Mouse (Mus musculus): ENCODE measurements around the gene Rpl21. TPM values are rescaled to one million over a fixed set of nuclear protein-coding genes. Genes with fewer than 3 reads are reported as not detected.

Gene Rpl21
- total and polyA plus RNA-seq, 3 experiments, result 388 to 2,344 (median 1,729) TPM

DNA sequence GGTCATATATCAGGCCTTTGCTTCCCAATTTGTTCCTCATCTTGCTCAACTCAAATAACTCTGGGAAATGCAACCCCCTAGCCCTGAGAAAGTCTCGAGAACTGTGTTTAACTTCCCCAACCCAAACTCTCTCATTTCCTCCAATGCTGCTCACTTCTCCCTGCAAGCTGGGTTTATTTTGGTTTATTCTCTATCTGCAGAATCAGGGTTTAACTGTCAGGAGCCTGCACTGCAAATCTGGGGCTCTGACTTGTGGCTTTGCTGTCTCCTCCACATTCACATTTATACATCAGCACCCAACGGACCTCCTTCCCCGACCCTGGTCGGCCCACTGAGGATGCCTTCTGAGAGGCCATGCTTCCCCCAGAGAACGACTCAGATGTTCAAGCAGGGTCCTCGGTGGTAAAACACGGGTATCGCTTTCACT, 26.7 kb upstream of the Rpl21 start:
- DNase-seq (ENCODE audit: low spot score) (no peak), ATAC-seq (ENCODE audit: extremely low read depth, insufficient number of reproducible peaks, low FRiP score, poor library complexity, severe bottlenecking) (no peak)
- TF ChIP-seq POLR2AphosphoS5 (IDR thresholded peaks at IDR 0.05; ENCODE audit: insufficient replicate concordance, low read depth, low read length), result no peak
- TF ChIP-seq GATA1 (IDR thresholded peaks at IDR 0.05; ENCODE audit: borderline replicate concordance, low read length), result no peak
- TF ChIP-seq TAL1 (conservative IDR thresholded peaks at IDR 0.05; ENCODE audit: low read depth, low read length), result no peak
- TF ChIP-seq CTCF (IDR thresholded peaks at IDR 0.05; ENCODE audit: low read depth, low read length), result no peak
- no peaks in the 10 kb centered on the region for H3K36me3 ChIP-seq (replicated peaks)
- peaks cover 28% of the 10 kb centered on the region for H3K27me3 ChIP-seq (ENCODE audit: insufficient read depth, low read length)
- no peak overlapping the region for H3K4me3 ChIP-seq (ENCODE audit: low read depth, low read length)
- peaks cover 9% of the 10 kb centered on the region; the same call in 1 of the 2 replicates for H3K4me1 ChIP-seq (ENCODE audit: insufficient read depth, low read depth, low read length)
- peaks cover 5% of the 10 kb centered on the region for H3K9me3 ChIP-seq (replicated peaks)

DNA sequence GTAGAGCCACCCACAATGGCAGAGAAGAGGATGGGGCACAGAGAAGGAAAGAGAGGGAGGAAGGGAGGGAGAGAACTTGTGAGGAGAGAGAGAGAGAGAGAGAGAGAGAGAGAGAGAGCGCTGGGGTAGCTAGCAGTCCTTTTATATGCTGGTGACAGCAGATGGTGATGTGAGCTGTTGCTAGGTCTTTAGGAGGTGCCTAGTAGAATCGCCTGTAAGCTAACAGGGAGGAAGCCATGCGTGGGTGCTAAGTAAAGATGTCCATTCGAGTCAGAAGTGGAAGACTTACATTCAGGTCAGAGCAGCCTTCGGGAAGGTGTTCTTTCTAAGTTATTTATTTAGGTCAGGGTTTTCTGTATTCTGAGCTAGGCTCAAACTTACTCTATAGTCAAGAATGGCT, 22.7 kb upstream of the Rpl21 start:
- Histone ChIP-seq H3K4me3 (ENCODE audit: low read depth, low read length) (no peak overlapping the region), H3K9me3 (replicated peaks) (peaks cover 2% of the 10 kb centered on the region; the same call in 1 of the 2 replicates), H3K27me3 (ENCODE audit: insufficient read depth, low read length) (peaks cover 24% of the 10 kb centered on the region), H3K4me1 (ENCODE audit: insufficient read depth, low read depth, low read length) (peaks cover 9% of the 10 kb centered on the region; the same call in 1 of the 2 replicates), H3K36me3 (replicated peaks) (no peaks in the 10 kb centered on the region)
- TF ChIP-seq TAL1 (conservative IDR thresholded peaks at IDR 0.05; ENCODE audit: low read depth, low read length) (no peak), GATA1 (IDR thresholded peaks at IDR 0.05; ENCODE audit: borderline replicate concordance, low read length) (no peak), CTCF (IDR thresholded peaks at IDR 0.05; ENCODE audit: low read depth, low read length) (no peak), GATA2 (IDR thresholded peaks at IDR 0.05; ENCODE audit: borderline replicate concordance, low read depth, low read length) (no peak), POLR2AphosphoS5 (IDR thresholded peaks at IDR 0.05; ENCODE audit: insufficient replicate concordance, low read depth, low read length) (no peak)
- DNase-seq (ENCODE audit: low spot score), result no peak
- no peak for ATAC-seq (ENCODE audit: extremely low read depth, insufficient number of reproducible peaks, low FRiP score, poor library complexity, severe bottlenecking)

DNA sequence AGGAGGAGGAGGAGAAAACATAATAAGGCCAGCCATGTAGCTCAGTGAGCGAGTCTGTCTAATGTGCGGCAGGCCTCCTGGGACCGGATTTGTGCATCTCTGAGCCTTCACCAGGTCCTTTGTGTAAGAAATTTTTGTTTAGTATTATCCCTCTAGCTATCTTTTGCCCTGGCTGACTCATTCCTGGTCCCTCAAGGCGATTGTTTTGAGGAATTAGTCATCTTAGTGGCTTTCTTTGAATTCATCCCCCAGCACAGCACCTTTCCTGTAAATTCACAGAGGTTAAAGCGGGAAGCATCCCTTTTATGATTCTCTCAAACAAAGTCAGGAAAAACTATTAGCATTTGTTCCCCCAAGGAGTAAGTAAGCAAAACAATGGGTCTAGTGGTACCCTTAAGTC, 19.8 kb upstream of the Rpl21 start:
- DNase-seq (ENCODE audit: low spot score) (no peak), ATAC-seq (ENCODE audit: extremely low read depth, insufficient number of reproducible peaks, low FRiP score, poor library complexity, severe bottlenecking) (no peak)
- H3K27me3 ChIP-seq (ENCODE audit: insufficient read depth, low read length), result peaks cover 13% of the 10 kb centered on the region
- peaks cover 13% of the 10 kb centered on the region; the same call in 1 of the 2 replicates for H3K4me1 ChIP-seq (ENCODE audit: insufficient read depth, low read depth, low read length)
- no peak overlapping the region for H3K4me3 ChIP-seq (ENCODE audit: low read depth, low read length)
- no peaks in the 10 kb centered on the region for H3K36me3 ChIP-seq (replicated peaks)
- H3K9me3 ChIP-seq (replicated peaks), result peaks cover 2% of the 10 kb centered on the region; the same call in 1 of the 2 replicates
- no peak for TF ChIP-seq CTCF (IDR thresholded peaks at IDR 0.05; ENCODE audit: low read depth, low read length)
- no peak for TF ChIP-seq POLR2AphosphoS5 (IDR thresholded peaks at IDR 0.05; ENCODE audit: insufficient replicate concordance, low read depth, low read length)
- TF ChIP-seq TAL1 (conservative IDR thresholded peaks at IDR 0.05; ENCODE audit: low read depth, low read length), result no peak
- TF ChIP-seq GATA1 (IDR thresholded peaks at IDR 0.05; ENCODE audit: borderline replicate concordance, low read length), result no peak

DNA sequence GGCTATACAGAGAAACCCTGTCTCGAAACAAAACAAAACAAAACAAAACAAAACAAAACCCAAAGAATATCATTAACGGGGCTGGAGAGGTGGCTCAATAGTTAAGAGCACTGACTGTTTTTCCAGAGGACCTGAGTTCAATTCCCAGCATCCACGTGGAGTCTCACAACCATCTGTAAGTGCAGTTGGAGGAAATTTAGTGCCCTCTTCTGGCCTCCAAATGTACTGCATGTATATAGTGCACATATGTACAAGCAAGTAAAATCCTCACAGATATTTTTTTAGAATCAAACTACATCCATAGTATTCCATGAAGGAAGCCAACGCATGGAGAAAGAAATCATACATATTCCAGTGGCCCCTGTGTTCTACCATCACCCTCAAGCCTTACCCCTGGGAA, 19.3 kb upstream of the Rpl21 start:
- Histone ChIP-seq H3K27me3 (ENCODE audit: insufficient read depth, low read length) (peaks cover 7% of the 10 kb centered on the region), H3K9me3 (replicated peaks) (peaks cover 2% of the 10 kb centered on the region; the same call in 1 of the 2 replicates), H3K4me1 (ENCODE audit: insufficient read depth, low read depth, low read length) (peaks cover 13% of the 10 kb centered on the region; the same call in 1 of the 2 replicates), H3K36me3 (replicated peaks) (no peaks in the 10 kb centered on the region), H3K4me3 (ENCODE audit: low read depth, low read length) (no peak overlapping the region)
- DNase-seq (ENCODE audit: low spot score), result no peak
- no peak for ATAC-seq (ENCODE audit: extremely low read depth, insufficient number of reproducible peaks, low FRiP score, poor library complexity, severe bottlenecking)
- TF ChIP-seq GATA2 (IDR thresholded peaks at IDR 0.05; ENCODE audit: borderline replicate concordance, low read depth, low read length), result no peak
- no peak for TF ChIP-seq CTCF (IDR thresholded peaks at IDR 0.05; ENCODE audit: low read depth, low read length)
- TF ChIP-seq TAL1 (conservative IDR thresholded peaks at IDR 0.05; ENCODE audit: low read depth, low read length), result no peak
- TF ChIP-seq GATA1 (IDR thresholded peaks at IDR 0.05; ENCODE audit: borderline replicate concordance, low read length), result no peak
- TF ChIP-seq POLR2AphosphoS5 (IDR thresholded peaks at IDR 0.05; ENCODE audit: insufficient replicate concordance, low read depth, low read length), result no peak

DNA sequence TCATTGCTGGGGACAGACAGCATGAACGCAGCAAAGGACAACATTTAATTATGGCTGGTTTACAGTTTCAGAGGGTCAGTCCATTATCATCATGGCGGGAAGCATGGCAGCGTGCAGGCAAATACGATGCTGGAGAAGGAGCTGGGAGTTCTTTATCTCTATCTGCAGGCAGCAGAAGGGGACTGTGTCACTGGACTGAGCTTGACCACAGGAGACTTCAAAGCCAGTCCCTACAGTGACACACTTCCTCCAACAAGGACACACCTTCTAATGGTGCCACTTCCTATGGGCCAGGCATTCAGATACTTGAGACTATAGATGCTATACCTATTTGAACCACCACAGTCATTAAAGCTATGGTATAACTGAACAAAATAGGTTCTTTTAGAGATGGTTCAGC, 17.3 kb upstream of the Rpl21 start:
- Histone ChIP-seq H3K4me1 (ENCODE audit: insufficient read depth, low read depth, low read length) (peaks cover 14% of the 10 kb centered on the region), H3K9me3 (replicated peaks) (peaks cover 2% of the 10 kb centered on the region; the same call in 1 of the 2 replicates), H3K4me3 (ENCODE audit: low read depth, low read length) (no peak overlapping the region), H3K27me3 (ENCODE audit: insufficient read depth, low read length) (no peaks in the 10 kb centered on the region), H3K36me3 (replicated peaks) (no peaks in the 10 kb centered on the region)
- DNase-seq (ENCODE audit: low spot score), result no peak
- TF ChIP-seq GATA2 (IDR thresholded peaks at IDR 0.05; ENCODE audit: borderline replicate concordance, low read depth, low read length), result no peak
- no peak for TF ChIP-seq POLR2AphosphoS5 (IDR thresholded peaks at IDR 0.05; ENCODE audit: insufficient replicate concordance, low read depth, low read length)
- no peak for TF ChIP-seq GATA1 (IDR thresholded peaks at IDR 0.05; ENCODE audit: borderline replicate concordance, low read length)
- TF ChIP-seq TAL1 (conservative IDR thresholded peaks at IDR 0.05; ENCODE audit: low read depth, low read length), result no peak
- TF ChIP-seq CTCF (IDR thresholded peaks at IDR 0.05; ENCODE audit: low read depth, low read length), result no peak
- ATAC-seq (ENCODE audit: extremely low read depth, insufficient number of reproducible peaks, low FRiP score, poor library complexity, severe bottlenecking), result no peak

DNA sequence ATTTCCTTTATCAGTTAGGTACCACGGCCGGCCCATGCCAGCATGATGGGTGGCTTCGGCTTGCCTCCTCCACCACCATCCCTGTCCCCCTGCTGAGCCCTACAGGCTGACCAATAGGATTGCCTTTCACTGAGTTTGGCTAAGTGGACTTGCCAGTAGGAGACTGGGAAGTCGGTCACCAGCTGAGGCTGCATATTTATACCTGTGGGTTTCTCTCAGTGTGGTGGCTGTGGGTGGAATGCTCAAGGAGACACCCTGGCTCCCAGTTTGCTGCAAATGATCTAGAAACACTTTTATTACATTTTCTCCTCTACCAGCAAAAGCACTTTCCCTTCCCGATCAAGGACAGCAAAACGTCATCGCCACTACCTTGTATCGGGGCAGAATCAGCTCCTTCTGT, 15.1 kb upstream of the Rpl21 start:
- DNase-seq (ENCODE audit: low spot score), result no peak
- Histone ChIP-seq H3K4me1 (ENCODE audit: insufficient read depth, low read depth, low read length) (peaks cover 16% of the 10 kb centered on the region), H3K4me3 (ENCODE audit: low read depth, low read length) (no peak overlapping the region), H3K36me3 (replicated peaks) (no peaks in the 10 kb centered on the region), H3K27me3 (ENCODE audit: insufficient read depth, low read length) (no peaks in the 10 kb centered on the region), H3K9me3 (replicated peaks) (no peaks in the 10 kb centered on the region; the same call in 1 of the 2 replicates)
- ATAC-seq (ENCODE audit: extremely low read depth, insufficient number of reproducible peaks, low FRiP score, poor library complexity, severe bottlenecking), result no peak
- TF ChIP-seq GATA1 (IDR thresholded peaks at IDR 0.05; ENCODE audit: borderline replicate concordance, low read length), result no peak
- no peak for TF ChIP-seq POLR2AphosphoS5 (IDR thresholded peaks at IDR 0.05; ENCODE audit: insufficient replicate concordance, low read depth, low read length)
- no peak for TF ChIP-seq CTCF (IDR thresholded peaks at IDR 0.05; ENCODE audit: low read depth, low read length)
- no peak for TF ChIP-seq TAL1 (conservative IDR thresholded peaks at IDR 0.05; ENCODE audit: low read depth, low read length)
- no peak for TF ChIP-seq GATA2 (IDR thresholded peaks at IDR 0.05; ENCODE audit: borderline replicate concordance, low read depth, low read length)

Data from G1E (cell line).